Mouse (Mus musculus) adrenal gland, postnatal 4 days (tissue): Measurements from ENCODE around the gene Rab19. TPM values are rescaled to one million over a fixed set of nuclear protein-coding genes. Genes with fewer than 3 reads are reported as not detected.
"Not testable (repeated sequence)": the region's sequence is repeated elsewhere in the genome, so short reads cannot be mapped to it uniquely, and the experiment has no call there.

Experiments
- DNase-seq, 2 experiments: peaks; one replicate each; pipeline ENCODE4 v3.0.0; 2021 to 2022; ENCODE audit warnings: low spot score in 2 of 2, mixed read lengths in 2 of 2
- long read RNA-seq, 2 experiments: library from polyadenylated mRNA; stranded (forward); transcript quantifications; one replicate each; pipeline ENCODE4 v2.0.0; 2021
- total RNA-seq, 2 experiments: library from RNA; stranded (reverse); gene quantifications; 2 replicates each; pipeline ENCODE4 v1.2.3; 2021

The Rab19 gene
- 1 to 10 TPM; 2.4 TPM for total RNA-seq
- long read RNA-seq, experiment 1, partial matches to known transcripts: 0 of 7 reads
- long read RNA-seq, experiment 1, other reads (novel, unspliced or antisense): 4 of 7 reads
- long read RNA-seq, experiment 2, transcript Rab19-201 (4 exons, 1,575 nt): major isoform, 8 of 10 reads
- long read RNA-seq, experiment 2, partial matches to known transcripts: 0 of 10 reads
- long read RNA-seq, experiment 2, other reads (novel, unspliced or antisense): 2 of 10 reads

DNA sequence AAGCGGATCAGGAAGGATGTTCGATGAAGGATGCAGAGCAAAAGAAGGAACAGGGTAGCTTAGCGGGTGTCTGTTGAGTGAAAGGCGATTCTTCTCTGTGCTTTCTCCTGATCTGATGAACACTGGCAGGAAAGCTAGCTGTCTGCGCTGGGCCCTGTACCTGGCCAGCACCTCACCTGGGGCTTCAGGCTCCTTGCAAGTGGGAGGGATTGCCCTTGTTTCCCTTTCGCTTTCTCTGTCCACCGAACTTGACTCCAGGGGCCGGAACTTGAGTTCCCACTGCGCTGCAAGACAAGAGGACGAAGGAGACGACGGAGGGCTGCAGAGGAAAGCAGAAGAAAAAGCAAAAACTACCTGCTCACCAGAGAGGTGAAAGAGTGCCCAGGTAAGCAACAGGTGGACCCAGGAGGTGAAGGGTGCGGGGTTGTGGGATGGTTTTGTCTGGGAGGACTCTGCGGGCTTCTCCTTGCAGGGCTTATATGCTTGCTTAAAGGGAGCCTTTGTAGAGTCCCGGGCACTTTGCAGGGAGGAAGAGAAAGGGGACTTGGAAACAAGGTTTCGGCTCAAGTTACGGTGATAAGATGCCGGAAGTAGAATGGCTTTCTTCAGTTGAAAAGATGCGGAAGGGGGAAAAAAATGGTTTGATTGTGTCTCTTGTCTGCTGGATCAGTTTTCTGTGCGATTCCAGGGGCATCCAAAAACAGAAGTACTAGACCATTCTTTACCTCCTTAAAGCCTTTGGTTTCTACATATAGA, at the start of gene Rab19:
Rab19 (plus strand) TSS at position 51 of the 756 bp plus-strand sequence.
- DNase-seq: peak in 1 of 2 experiments; percentile 16

DNA sequence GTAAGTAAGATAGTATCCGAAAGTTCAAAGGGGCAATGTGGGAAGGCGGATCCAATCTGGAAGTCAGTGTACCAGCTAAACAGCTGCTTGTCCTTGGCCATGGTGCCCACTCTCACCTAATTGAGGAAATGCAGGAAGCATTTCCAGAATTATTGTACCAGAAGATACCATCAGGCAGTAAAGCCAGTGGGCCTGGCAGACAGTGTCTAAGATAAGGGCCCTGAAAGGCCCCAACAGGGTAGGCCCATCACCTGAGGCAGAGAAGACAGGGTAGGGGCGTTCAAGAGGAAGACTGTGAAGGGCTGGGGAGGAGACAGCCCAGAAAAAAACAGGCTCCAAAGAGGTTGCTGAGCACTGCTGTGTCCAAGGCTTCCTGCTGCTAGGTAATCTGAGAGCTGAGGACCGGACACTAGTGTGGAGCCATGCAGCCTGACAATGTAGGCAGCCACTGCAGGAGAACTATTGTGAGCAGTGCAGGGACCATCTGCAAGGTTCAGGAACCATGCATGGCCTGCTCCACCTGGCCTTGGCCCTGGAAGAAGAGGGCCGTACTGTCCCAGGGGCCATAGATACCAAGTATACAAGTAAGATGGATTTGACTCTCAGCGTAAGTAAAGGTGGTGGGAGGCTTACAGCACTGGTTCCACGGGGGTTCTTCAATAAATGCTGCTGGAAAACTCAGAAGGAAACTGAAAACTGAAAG, 48.8 kb upstream of the Rab19 start:
- no peak for DNase-seq

DNA sequence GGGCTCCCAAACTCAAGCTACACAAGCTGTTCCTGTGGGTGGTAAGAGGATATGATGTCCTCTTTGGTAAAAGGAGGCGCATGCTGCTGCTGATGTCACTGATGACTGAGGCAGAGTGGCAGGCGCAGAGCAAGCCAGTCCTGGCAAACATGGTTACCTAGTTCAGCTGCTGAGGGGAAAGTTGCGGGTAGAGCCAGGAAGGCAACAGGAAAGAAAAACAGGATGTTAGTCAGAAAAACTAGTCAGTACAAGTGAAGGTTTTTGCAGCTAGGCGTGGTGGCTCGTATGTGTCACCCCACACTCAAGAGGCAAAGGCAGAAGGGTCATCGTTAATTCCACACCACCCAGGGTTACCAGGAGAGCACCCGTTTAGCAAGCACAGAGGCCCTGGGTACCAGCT, 46.8 kb upstream of the Rab19 start:
- DNase-seq: no peak

DNA sequence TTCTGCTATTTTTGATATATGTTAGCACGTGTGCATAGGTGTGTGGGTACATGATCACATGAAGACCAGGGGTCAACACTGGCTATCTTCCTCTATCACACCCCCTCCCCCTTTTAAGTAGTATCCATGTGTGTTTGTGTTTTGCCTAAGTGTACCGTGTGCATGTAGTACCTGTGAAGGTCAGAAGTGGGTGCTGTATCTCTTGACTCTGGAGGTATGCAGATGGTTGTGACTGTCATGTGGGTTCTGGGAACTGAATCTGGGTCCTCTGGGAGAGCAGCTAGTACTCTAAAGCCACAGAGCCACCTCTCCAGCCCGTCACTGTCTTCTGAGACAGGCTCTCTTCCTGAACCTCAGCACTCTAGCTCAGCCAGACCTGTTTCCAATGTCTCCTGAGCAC, 46.1 kb upstream of the Rab19 start:
- no peak for DNase-seq

DNA sequence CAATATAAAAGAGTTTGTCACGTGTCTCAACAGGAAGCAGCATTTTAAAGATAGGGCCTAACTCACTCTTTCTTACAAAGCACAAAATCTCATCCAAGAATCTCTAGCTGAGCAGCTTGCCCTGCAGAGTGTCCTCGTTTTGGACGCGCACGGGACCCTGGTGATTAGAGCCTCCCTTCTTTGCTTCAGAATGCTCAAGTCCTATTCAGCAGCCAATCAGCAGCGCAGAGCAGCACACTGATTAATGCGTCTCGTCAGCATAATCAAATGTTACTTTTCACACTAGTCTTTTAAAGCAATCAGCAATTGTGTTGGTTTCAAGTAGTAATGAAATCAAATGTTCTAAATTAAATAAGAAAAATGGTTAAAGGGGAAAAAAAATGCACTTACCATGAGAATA, 42.6 kb upstream of the Rab19 start:
- no peak for DNase-seq

DNA sequence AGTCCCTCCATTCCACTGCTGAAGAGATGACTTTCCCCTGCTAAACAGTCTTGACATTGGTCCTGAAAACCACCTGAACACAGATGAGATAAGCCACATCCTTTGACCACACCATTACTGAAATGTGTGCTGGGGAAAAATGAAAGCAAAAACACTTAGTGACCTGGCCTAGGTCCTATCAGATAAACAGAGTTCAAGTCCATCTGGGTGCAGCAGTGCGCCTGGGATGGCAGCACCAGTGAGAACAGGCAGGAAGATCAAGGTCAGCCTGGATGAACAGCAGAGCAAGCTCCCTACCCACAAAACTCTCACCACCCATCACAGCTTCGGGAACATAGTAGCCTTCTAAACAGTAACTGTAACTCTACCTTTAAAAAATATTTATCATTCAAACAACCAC, 39.2 kb upstream of the Rab19 start:
- DNase-seq: no peak

DNA sequence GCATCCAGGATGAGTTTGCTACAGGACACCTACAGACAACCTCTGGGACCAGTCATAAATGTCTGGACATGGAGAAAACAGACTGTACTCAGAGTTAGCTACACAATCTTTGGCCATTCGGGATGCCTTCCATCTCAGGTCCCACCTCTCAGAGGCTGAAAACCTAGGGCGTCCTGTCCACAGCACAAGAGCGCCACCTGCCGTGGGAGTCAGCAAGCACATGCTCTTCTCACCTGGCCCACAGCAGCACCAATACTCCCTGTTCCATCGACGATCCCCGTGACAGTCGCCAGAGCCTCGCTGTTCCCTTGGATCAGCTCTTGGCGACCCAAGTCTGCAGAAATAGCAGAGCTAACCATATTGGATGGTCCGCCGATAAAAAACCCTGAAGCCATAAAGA, 37.0 kb upstream of the Rab19 start:
- peak; percentile 64 to 69 for DNase-seq

DNA sequence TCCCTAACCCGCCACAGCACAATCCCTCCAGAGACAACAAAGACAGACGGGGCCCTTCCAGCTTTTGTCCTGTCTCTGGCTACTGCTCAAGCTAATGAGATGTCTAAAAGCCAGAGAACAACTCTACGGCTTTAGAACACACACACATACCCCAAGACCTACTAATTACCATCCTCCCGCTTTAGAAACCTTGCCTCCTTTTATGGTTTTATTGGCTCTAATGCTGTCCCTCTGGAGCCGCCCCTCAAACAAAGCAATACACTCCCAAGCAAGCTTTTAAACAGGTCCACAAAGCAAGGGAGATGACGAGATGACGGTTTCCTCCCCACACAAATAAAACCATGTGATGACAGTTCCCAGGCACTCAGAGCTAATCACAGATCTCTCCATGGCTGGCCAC, 35.5 kb upstream of the Rab19 start:
- no peak for DNase-seq

DNA sequence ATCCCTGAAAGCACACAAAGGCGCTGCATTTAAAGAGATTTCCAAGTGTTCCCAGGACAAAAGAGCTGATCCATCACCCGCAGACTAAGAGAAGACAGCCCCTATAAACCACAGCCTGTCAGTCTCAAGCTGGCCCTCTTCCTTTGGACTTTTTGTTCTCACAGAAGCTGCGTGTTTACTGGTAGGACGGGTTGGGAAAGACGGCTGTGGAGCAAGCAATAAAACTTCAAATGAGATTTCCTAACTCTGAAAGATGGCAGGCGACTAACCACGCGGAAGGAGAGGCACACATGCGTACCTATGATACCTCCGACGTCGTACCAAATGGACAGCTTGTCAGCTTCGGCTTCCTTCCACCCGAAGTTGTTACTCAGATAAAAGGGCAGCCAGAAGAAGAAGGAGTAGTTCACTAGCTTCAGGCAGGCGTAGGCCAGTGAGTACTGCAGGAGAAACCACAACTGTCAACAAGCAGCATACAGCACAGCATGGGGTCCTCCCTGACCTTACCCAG, 33.9 kb upstream of the Rab19 start:
- no peak for DNase-seq

DNA sequence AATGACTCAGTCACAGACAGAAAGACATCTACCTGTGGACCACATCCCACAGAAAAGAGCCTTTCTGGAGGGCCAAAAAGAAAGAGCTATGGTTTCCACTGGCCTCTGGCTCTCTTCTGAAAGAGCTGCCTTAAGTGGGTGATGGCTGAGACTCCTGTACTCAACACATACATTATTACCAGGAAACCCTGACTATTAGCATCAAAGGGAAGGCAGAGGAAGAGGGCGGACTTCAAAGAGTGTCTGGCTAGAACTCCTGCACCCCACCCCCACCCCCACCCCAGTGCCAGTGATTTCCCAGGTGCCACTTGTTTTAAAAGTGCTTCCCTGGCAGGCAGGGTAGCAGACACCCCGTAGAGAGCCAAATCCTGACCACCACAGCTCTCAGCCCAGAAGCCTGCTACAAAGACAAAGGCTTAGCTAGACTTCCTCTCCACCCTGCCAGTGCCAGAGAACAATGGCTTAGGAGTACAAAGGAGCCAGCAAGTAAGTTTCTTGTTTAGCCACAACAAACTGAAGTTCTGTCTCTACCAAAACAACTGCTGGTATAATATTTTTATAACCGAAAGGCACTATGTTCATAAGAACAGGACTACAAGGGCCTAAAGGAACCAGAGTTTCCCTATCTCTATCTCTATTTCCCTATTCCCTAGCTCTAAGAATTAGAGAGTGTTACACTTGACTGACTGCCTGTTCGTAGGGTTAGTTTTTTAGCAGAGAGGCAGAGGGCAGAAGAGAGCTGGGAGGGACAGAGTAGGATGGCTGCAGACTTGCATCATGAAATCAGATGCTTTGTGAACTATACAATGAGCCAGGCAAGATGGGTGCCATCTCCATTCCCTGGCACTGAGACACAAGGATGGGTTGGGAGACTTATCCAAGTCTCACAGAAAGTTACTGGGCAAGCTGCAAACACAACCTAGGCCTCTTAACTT, 32.8 kb upstream of the Rab19 start:
- DNase-seq: no peak

DNA sequence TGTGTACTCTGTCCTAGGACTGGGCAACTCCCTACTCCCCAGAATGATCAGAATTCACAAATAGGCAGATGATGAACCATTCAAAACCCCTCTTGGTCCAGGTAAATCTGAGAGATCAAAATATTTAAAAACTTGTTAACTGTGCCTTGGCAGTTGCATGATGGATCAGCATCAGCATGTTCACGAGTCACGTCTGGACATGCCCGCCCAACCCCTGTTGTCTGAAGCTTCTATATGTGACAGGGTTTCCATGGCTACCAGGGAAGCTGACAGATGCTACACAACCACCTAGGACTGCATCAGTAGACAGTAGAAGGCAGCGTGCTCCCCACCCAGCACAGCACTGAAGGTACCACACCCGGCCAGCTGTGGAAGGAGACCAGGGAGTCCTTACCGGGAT, 32.0 kb upstream of the Rab19 start:
- no peak for DNase-seq

DNA sequence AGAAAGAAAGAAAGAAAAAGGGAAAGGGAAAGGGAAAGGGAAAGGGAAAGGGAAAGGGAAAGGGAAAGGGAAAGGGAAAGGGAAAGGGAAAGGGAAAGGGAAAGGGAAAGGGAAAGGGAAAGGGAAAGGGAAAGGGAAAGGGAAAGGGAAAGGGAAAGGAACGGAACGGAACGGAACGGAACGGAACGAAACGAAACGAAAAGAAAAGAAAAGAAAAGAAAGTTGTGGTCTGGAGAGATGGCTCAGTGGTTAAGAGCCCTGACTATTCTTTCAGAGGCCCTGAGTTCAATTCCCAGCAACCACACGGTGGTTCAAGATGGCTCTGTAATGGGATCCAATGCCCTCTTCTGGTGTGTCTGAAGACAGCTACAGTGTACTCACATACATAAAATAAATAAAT, 21.8 kb upstream of the Rab19 start:
- DNase-seq: not testable (repeated sequence)

DNA sequence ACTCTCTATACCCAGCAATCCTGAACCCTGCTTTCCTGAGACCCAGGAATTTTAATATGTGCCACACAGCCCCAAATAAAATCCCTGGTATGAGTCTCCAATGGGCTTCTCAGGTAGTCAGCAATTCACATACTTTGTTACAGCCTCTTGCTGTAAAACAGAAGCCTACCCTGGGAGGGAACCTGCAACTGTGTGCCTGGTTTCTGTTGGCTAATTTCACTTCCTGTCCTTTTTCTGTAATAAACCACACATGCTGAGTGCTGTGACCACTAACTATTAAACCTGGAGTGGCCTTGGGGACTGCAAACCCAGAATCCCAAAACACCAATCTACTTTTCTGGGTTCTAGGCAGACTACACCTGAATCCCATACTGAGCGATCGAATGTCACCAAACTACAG, 18.3 kb upstream of the Rab19 start:
- DNase-seq: no peak

DNA sequence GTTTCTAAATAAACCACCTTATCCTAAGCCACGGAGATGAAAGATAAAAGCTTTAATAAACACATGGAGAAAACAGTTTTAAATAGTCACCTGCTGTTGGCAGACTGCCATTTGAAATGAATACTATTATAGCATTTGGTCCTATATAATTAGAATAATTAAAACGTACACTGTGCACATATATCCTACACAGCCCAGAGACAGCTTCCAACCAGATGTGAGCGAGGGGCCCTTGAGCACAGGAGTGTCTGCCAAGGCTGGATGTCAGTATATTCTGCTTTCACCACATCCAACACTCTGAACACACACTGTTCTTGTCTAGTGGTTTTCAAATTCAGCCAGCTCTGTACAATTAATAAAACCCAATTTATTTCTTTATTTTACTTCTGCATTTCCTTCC, 11.3 kb upstream of the Rab19 start:
- DNase-seq: no peak

DNA sequence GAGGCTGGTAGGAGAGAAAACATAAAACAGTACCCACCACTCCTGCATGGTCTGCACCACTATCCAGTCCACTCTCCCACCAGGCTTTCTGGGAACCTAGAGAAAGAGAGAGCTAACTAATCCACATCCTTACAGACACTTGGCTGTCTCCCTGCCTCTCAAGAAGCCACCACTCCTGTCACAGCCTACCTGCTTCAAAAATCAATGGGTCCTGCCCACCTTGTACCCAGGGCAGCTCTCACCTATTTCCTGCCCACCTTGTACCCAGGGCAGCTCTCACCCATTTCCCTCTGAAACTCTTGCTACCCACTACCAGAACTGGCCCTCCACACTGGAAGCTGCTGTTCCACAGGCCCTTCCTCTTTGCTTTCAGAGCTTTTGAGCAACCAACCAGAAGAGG, 8.9 kb upstream of the Rab19 start:
- DNase-seq: no peak

DNA sequence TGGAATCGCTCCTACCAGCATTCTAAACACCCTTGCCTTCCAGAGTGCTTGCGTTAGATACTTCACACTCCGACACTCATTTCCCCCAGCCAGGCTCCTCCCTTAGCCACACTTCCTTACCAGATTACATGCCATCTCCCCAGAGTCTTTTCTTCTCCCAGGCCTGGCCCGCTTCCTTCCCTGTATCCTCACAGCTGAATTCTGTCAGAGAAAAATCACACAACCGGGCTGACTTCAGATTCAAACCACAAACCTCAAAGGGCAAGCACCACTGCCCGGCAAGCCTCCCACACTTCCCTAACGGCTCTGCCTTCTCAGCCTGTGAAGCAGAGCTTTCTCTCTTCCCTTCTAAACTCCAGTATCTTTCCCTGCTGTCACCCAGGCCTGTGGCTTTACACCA, 8.2 kb upstream of the Rab19 start:
- DNase-seq: no peak

DNA sequence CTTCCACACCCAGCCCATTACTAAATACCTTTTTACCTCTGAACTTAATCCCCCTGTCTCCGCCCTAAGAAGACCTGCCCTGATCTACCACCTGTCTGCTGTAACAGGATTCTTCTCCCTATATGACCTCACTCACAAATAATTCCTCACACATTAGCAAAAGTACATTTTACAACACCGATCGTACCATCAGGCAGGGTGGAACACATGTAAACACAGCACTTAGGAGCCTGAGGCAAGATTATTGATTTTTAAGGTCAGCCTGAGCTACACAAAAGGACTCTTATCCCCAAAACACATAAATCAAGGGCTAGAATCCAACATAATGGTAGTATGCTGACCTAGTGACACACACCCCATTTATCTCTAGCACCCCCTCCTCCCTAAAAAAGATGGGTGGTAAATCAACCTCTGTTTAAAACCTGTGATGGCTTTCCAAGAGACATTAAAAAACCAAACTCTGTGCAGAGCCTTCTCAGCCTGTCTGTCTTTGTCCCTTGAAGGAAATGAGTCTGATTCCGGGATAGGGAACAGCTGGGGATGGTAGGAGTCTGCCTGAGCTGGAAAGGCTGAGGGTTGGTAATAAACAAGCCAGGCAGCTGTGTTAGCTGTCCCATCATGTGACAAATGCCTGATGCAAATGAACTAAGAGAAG, 7.5 kb upstream of the Rab19 start:
- DNase-seq: no peak

DNA sequence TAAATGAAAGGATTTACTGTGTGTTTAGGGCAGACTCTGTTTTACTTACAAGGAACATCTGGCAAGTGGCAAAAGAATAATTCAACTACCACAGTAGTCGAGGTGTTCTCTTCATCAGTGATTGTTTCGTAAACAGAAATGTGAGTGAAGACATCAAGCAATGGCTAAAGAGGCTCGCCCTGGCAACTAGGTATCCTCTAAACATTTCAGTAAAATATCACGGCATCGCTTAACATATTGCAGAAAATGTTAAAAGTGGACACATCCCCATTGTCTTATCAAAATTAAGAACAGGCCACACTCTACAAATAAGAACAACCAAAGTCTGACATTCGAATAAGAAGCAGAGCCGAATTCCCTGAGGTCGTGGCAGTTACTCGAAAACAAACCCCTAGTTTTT, 4.2 kb upstream of the Rab19 start:
- DNase-seq: no peak

DNA sequence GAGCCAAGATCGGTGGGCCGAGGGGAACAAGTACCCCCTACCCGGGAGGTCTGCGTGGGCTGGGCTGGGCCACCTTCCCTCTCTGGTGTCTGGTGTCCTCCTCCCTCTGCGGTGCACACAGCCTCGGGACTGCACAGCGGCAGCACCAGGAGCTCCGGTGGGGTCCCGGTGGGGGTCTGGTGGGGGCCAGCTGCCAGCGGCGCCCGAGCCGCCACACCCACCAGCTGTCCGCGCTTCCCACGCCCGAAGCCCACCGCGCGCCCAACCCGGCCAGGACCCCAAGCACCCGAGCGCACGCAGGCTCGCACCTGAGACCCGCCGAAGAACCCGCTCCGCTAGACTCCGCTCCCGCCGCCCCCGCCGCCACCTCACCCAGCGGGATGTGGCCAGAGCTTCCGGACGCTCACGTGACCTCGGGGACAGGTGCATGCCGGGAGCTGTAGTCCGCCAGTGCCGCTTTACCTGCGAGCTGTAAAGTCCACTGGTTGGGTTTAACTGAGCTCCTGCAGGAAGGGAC, 3.6 kb upstream of the Rab19 start, which contains the start of gene Slc37a3:
Slc37a3 (minus strand) TSS at position 365 of the 517 bp plus-strand sequence.
- DNase-seq: peak; percentile 67 to 72

DNA sequence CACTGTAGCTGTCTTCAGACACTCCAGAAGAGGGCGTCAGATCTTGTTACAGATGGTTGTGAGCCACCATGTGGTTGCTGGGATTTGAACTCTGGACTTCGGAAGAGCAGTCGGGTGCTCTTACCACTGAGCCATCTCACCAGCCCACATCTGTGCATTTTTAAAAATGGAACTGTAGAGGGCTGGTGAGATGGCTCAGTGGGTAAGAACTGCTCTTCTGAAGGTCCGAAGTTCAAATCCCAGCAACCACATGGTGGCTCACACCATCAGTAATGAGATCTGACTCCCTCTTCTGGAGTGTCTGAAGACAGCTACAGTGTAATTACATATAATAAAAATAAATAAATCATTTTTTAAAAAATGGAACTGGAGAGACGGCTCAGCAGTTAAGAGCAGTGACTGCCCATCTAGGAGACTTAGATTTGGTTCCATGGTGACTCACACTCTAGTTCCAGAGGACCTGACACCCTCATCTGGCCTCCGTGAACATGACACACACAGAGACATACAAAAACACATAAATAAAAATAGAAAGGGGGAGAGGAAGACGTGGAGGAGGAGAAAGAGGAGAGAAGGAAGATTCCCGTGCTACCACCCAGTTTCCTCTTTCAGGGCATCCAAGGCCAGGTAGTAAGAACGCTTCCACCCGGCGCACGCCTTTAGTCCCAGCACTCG, 2.7 kb upstream of the Rab19 start:
- DNase-seq: not testable (repeated sequence)
